Mouse (Mus musculus) heart, embryonic 14.5 days (tissue): ENCODE measurements around the gene Cdh22. TPM values are rescaled to one million over a fixed set of nuclear protein-coding genes. Genes with fewer than 3 reads are reported as not detected.

ENCODE experiments used
- ATAC-seq: fragments of 200-750 bp; cut with Nextera tagmentation; 2 replicates; pipeline ENCODE4 v1.8.0; 2017; ENCODE audit warnings: low read depth, moderate TSS enrichment; ENCODE audit not compliant: insufficient number of reproducible peaks, insufficient read depth, low FRiP score
- H3K27ac ChIP-seq, 2 experiments: fragments of 200-500 bp in 1 of 2; fragments of 300-500 bp in 1 of 2; sonication (generic) in 1 of 2; replicated peaks in 1 of 2; 2 replicates each; pipeline ENCODE4 v1.5.1; 2012 to 2014; ENCODE audit warnings: low read depth in 2 of 2, low read length in 2 of 2, control low read depth in 1 of 2, mild to moderate bottlenecking in 1 of 2, mixed read lengths in 1 of 2; ENCODE audit not compliant: control insufficient read depth in 1 of 2, insufficient read depth in 1 of 2
- H3K27me3 ChIP-seq: fragments of 300-500 bp; sonication (generic); 2 replicates; pipeline ENCODE4 v1.6.1; 2014; ENCODE audit warnings: mild to moderate bottlenecking, low read length, control low read depth; ENCODE audit not compliant: control insufficient read depth, insufficient read depth
- H3K36me3 ChIP-seq: fragments of 300-500 bp; sonication (generic); 2 replicates; pipeline ENCODE4 v1.6.1; 2014; ENCODE audit warnings: mild to moderate bottlenecking, control low read depth, low read length, mixed read lengths; ENCODE audit not compliant: control insufficient read depth, insufficient read depth
- H3K4me1 ChIP-seq, 2 experiments: fragments of 200-500 bp in 1 of 2; fragments of 300-500 bp in 1 of 2; sonication (generic) in 1 of 2; 2 replicates each; pipeline ENCODE4 v1.6.1; 2012 to 2014; ENCODE audit warnings: low read length in 2 of 2, control low read depth in 1 of 2, mixed read lengths in 1 of 2; ENCODE audit not compliant: control insufficient read depth in 2 of 2, insufficient read depth in 2 of 2
- H3K4me2 ChIP-seq: fragments of 300-500 bp; sonication (generic); 2 replicates; pipeline ENCODE4 v1.6.1; 2014; ENCODE audit warnings: mild to moderate bottlenecking, low read length
- H3K4me3 ChIP-seq, 2 experiments: fragments of 200-500 bp in 1 of 2; fragments of 300-500 bp in 1 of 2; sonication (generic) in 1 of 2; 2 replicates each; pipeline ENCODE4 v1.5.1; 2012 to 2014; ENCODE audit warnings: low read length in 2 of 2, mild to moderate bottlenecking in 2 of 2, control low read depth in 1 of 2, low read depth in 1 of 2, moderate library complexity in 1 of 2; ENCODE audit not compliant: control insufficient read depth in 1 of 2, insufficient read depth in 1 of 2
- H3K9ac ChIP-seq: fragments of 300-500 bp; sonication (generic); 2 replicates; pipeline ENCODE4 v1.6.1; 2014; ENCODE audit warnings: mild to moderate bottlenecking, low read length
- H3K9me3 ChIP-seq: fragments of 300-500 bp; sonication (generic); 2 replicates; pipeline ENCODE4 v1.6.1; 2016; ENCODE audit warnings: low read length, control low read depth; ENCODE audit not compliant: control insufficient read depth
- WGBS: fragments of 180-500 bp; shearing (Covaris S2); extraction: QIAGEN DNeasy Blood & Tissue Kit; methylation state at CpG from one replicate; pipeline ENCODE4 v1.1.7; 2014; 5-methylcytosine and 5-hydroxymethylcytosine counted together
- polyA plus RNA-seq: library from polyadenylated mRNA; unstranded; fragments of >200 nt; fragmentation: Nextera tagmentation; extraction: Ambion mirVana; gene quantifications from 2 replicates; pipeline ENCODE4 v1.2.1, GENCODE M21; 2014

Gene Cdh22
- polyA plus RNA-seq, 1 experiment from 2014 or later = 0.11 TPM

- H3K9ac ChIP-seq = no peak overlapping the region
- no peaks in the 10 kb centered on the region for H3K9me3 ChIP-seq
- no peak overlapping the region for H3K27ac ChIP-seq
- H3K27me3 ChIP-seq = peaks cover 39% of the 10 kb centered on the region
- H3K36me3 ChIP-seq = no peaks in the 10 kb centered on the region
- no peak overlapping the region for H3K4me3 ChIP-seq
- no peak for ATAC-seq
- peaks cover 5 to 7% of the 10 kb centered on the region in 2 experiments; a peak in 3 of 4 replicates for H3K4me1 ChIP-seq
- no peak overlapping the region for H3K4me2 ChIP-seq
- 60% methylated on average over 9 of the region's 9 CpGs for WGBS
These were observed 46.8 kb downstream of the Cdh22 start for GRCm38 (mm10) chr2:165187648-165188380.

- H3K27ac ChIP-seq = no peak overlapping the region
- no peak; the same call in 1 of the 2 replicates for ATAC-seq
- no peak overlapping the region for H3K4me3 ChIP-seq
- no peaks in the 10 kb centered on the region for H3K36me3 ChIP-seq
- WGBS = 28% methylated on average over 9 of the region's 9 CpGs
- H3K9me3 ChIP-seq = no peaks in the 10 kb centered on the region
- H3K4me2 ChIP-seq = no peak overlapping the region
- H3K9ac ChIP-seq = no peak overlapping the region
- peaks cover 63% of the 10 kb centered on the region for H3K27me3 ChIP-seq
- H3K4me1 ChIP-seq = peaks cover 5 to 7% of the 10 kb centered on the region in 2 experiments; a peak in 3 of 4 replicates
These were observed 50.5 kb downstream of the Cdh22 start for GRCm38 (mm10) chr2:165184015-165184633.

GRCm38 (mm10) chr2:165182085-165182976, 52.3 kb downstream of the Cdh22 start:
- Histone ChIP-seq H3K36me3 (no peaks in the 10 kb centered on the region), H3K27me3 (peaks cover 71% of the 10 kb centered on the region), H3K9ac (no peak overlapping the region), H3K27ac (no peak overlapping the region), H3K4me3 (no peak overlapping the region), H3K9me3 (no peaks in the 10 kb centered on the region), H3K4me2 (no peak overlapping the region), H3K4me1 (peaks cover 5 to 7% of the 10 kb centered on the region in 2 experiments; a peak in 3 of 4 replicates)
- 61% methylated on average over 11 of the region's 11 CpGs for WGBS
- no peak for ATAC-seq

- Histone ChIP-seq H3K36me3 (no peaks in the 10 kb centered on the region), H3K27me3 (peaks cover 87% of the 10 kb centered on the region), H3K4me3 (no peak overlapping the region), H3K27ac (no peak overlapping the region), H3K4me2 (no peak overlapping the region), H3K9me3 (no peaks in the 10 kb centered on the region), H3K9ac (no peak overlapping the region), H3K4me1 (peaks cover 5% of the 10 kb centered on the region in 2 experiments; a peak in 3 of 4 replicates)
- 51% methylated on average over 10 of the region's 10 CpGs for WGBS
- ATAC-seq = no peak
These were observed 55.4 kb downstream of the Cdh22 start for GRCm38 (mm10) chr2:165179231-165179630.

GRCm38 (mm10) chr2:165176965-165177364, 57.7 kb downstream of the Cdh22 start:
- Histone ChIP-seq H3K4me3 (no peak overlapping the region), H3K36me3 (no peaks in the 10 kb centered on the region), H3K4me2 (no peak overlapping the region), H3K4me1 (no peaks in the 10 kb centered on the region), H3K9ac (no peak overlapping the region), H3K27ac (no peak overlapping the region), H3K27me3 (peaks cover 83% of the 10 kb centered on the region), H3K9me3 (no peaks in the 10 kb centered on the region)
- WGBS = 17% methylated on average over 9 of the region's 9 CpGs
- ATAC-seq = no peak

- no peak overlapping the region for H3K4me2 ChIP-seq
These were observed 67.8 kb downstream of the Cdh22 start for GRCm38 (mm10) chr2:165166664-165167435.

GRCm38 (mm10) chr2:165162221-165162620, 72.4 kb downstream of the Cdh22 start:
- H3K4me3 ChIP-seq = no peak overlapping the region
- peaks cover 66% of the 10 kb centered on the region for H3K27me3 ChIP-seq
- no peaks in the 10 kb centered on the region for H3K9me3 ChIP-seq
- H3K4me2 ChIP-seq = no peak overlapping the region
- WGBS = 4% methylated on average over 5 of the region's 5 CpGs
- no peak for ATAC-seq
- H3K27ac ChIP-seq = no peak overlapping the region
- no peaks in the 10 kb centered on the region for H3K4me1 ChIP-seq
- H3K9ac ChIP-seq = no peak overlapping the region
- H3K36me3 ChIP-seq = no peaks in the 10 kb centered on the region

More at GRCm38 (mm10) chr2:165166664-165167435, 67.8 kb downstream of the Cdh22 start:
- Histone ChIP-seq H3K36me3 (no peaks in the 10 kb centered on the region), H3K9me3 (no peaks in the 10 kb centered on the region), H3K4me3 (no peak overlapping the region), H3K4me1 (no peaks in the 10 kb centered on the region), H3K9ac (no peak overlapping the region), H3K27ac (no peak overlapping the region), H3K27me3 (peaks cover 75% of the 10 kb centered on the region)
- ATAC-seq = no peak
- WGBS = 15% methylated on average over 18 of the region's 18 CpGs
